Mouse (Mus musculus) bone marrow macrophage, adult 2 months (primary cell): ENCODE results near the gene Ikzf2.

Experiments
- CTCF ChIP-seq: IDR thresholded peaks from 2 replicates; pipeline ENCODE4 v1.5.1; 2012; ENCODE audit warnings: low read depth, mild to moderate bottlenecking, low read length, moderate library complexity
- POLR2A ChIP-seq: IDR thresholded peaks from 2 replicates; pipeline ENCODE4 v1.6.1; 2012; ENCODE audit warnings: mild to moderate bottlenecking, low read depth, low read length, borderline replicate concordance

DNA sequence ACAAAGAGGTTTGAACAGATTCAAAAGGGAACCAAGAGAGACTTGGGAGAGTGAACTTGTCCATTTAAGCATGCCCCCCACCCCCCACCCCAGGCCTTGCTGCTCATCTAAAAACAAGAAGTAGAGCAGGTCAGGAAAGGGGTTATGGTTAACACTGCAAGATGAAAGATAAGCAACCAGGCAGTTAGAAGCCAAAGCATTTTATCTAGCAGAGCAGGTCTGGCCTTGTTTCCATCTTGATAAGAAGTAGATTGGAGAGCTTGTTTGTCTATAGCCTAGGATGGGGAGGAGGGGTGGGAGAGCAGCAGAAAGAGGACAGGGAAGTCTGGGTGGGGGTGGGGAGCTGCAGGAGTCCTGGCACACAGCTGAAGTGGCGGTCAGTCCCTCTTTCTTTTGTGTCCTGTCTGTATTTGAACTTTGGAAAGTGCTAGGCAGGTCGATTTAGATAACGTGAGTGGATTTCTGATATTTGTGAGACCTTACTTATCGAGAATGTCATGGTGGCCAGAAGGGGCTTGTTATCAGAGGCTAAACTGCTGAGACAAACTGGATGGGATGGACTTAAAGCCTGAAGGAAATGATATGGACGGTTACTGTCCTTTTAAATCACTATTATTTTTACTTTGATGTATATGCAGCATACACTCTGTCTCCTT, 173.3 kb downstream of the Ikzf2 start:
- TF ChIP-seq POLR2A (no peak), CTCF (no peak)
